Mouse (Mus musculus): ENCODE measurements around the gene Bmper. TPM values are rescaled to one million over a fixed set of nuclear protein-coding genes. Genes with fewer than 3 reads are reported as not detected.

Bmper gene
- total and polyA plus RNA-seq, 3 experiments, result 1.3 to 1.9 (median 1.4) TPM

- no peak overlapping the region for H3K27ac ChIP-seq (ENCODE audit: insufficient read depth, low read depth)
- TF ChIP-seq KAT2A (IDR thresholded peaks at IDR 0.05; ENCODE audit: insufficient replicate concordance, low read length), result no peak
- TF ChIP-seq ZNF384 (IDR thresholded peaks at IDR 0.05; ENCODE audit: low read depth, low read length), result no peak
- 0 out of 2 replicates have a peak, but pooled peaks have one; percentile 61 for TF ChIP-seq MAFK (IDR thresholded peaks at IDR 0.05; ENCODE audit: insufficient replicate concordance, low read length)
- TF ChIP-seq ELF1 (IDR thresholded peaks at IDR 0.05; ENCODE audit: low read depth, low read length), result no peak
- no peak for TF ChIP-seq EP300 (IDR thresholded peaks at IDR 0.05; ENCODE audit: low read length)
- no peak for DNase-seq (ENCODE audit: extremely low read depth)
- H3K4me1 ChIP-seq (ENCODE audit: control insufficient read depth in 1 of 2, insufficient read depth in 2 of 2), result peaks cover 5 to 41% of the 10 kb centered on the region in 2 experiments; a peak in 3 of 4 replicates
- no peak overlapping the region for H3K4me2 ChIP-seq (ENCODE audit: insufficient read depth, low read depth, poor library complexity, severe bottlenecking)
- no peaks in the 10 kb centered on the region for H3K27me3 ChIP-seq (replicated peaks)
- H3K79me2 ChIP-seq (replicated peaks; ENCODE audit: control insufficient read depth, extremely low read depth, insufficient read depth, poor library complexity, severe bottlenecking), result no peaks in the 10 kb centered on the region
- H3K36me3 ChIP-seq (replicated peaks in 1 of 2; ENCODE audit: control insufficient read depth in 1 of 2, insufficient read depth in 1 of 2, low read length in 1 of 2), result no peaks in the 10 kb centered on the region
- H3K9ac ChIP-seq (ENCODE audit: insufficient read depth, low read depth), result no peak overlapping the region
- H3K9me3 ChIP-seq (replicated peaks; ENCODE audit: low read length), result no peaks in the 10 kb centered on the region
- dilution Hi-C loops (cut with MboI; ENCODE audit: extremely low pct_ligation_motif_present, extremely low pct_unique_long_range_greater_than_20kb, low sequenced_read_pairs), result no loop called here
- no peak overlapping the region for H3K4me3 ChIP-seq (replicated peaks in 1 of 3; ENCODE audit: low read depth in 2 of 3, low read length in 2 of 3, poor library complexity in 1 of 3)
- in situ Hi-C loops (cut with MboI; ENCODE audit: low pct_ligation_motif_present, low pct_unique_long_range_greater_than_20kb, low sequenced_read_pairs), result no loop called here
Measured at GRCm38 (mm10) chr9:23383837-23384236, 161.0 kb downstream of the Bmper start.

GRCm38 (mm10) chr9:23384880-23385279 lies 162.0 kb downstream of the Bmper start:
- Histone ChIP-seq H3K36me3 (replicated peaks in 1 of 2; ENCODE audit: control insufficient read depth in 1 of 2, insufficient read depth in 1 of 2, low read length in 1 of 2) (no peaks in the 10 kb centered on the region), H3K79me2 (replicated peaks; ENCODE audit: control insufficient read depth, extremely low read depth, insufficient read depth, poor library complexity, severe bottlenecking) (no peaks in the 10 kb centered on the region), H3K27me3 (replicated peaks) (no peaks in the 10 kb centered on the region), H3K4me2 (ENCODE audit: insufficient read depth, low read depth, poor library complexity, severe bottlenecking) (no peak overlapping the region), H3K4me3 (replicated peaks in 1 of 3; ENCODE audit: low read depth in 2 of 3, low read length in 2 of 3, poor library complexity in 1 of 3) (no peak overlapping the region), H3K9ac (ENCODE audit: insufficient read depth, low read depth) (no peak overlapping the region), H3K27ac (ENCODE audit: insufficient read depth, low read depth) (no peak overlapping the region), H3K9me3 (replicated peaks; ENCODE audit: low read length) (no peaks in the 10 kb centered on the region), H3K4me1 (ENCODE audit: control insufficient read depth in 1 of 2, insufficient read depth in 2 of 2) (peaks cover 5 to 30% of the 10 kb centered on the region in 2 experiments; a peak in 3 of 4 replicates)
- TF ChIP-seq MXI1 (IDR thresholded peaks at IDR 0.05; ENCODE audit: low read depth, low read length), result no peak
- TF ChIP-seq UBTF (IDR thresholded peaks at IDR 0.05; ENCODE audit: low read depth, low read length), result no peak
- TF ChIP-seq CHD2 (IDR thresholded peaks at IDR 0.05; ENCODE audit: low read length), result no peak
- no peak for TF ChIP-seq SIN3A (IDR thresholded peaks at IDR 0.05; ENCODE audit: low read length)
- TF ChIP-seq MEF2A (IDR thresholded peaks at IDR 0.05; ENCODE audit: borderline replicate concordance, low read depth, low read length), result no peak
- TF ChIP-seq ZC3H11A (IDR thresholded peaks at IDR 0.05; ENCODE audit: low read depth, low read length), result no peak
- no peak for TF ChIP-seq BHLHE40 (IDR thresholded peaks at IDR 0.05; ENCODE audit: low read depth, low read length)
- no peak for TF ChIP-seq CHD1 (IDR thresholded peaks at IDR 0.05; ENCODE audit: low read depth, low read length)
- TF ChIP-seq RCOR1 (conservative IDR thresholded peaks at IDR 0.05; ENCODE audit: low read depth, low read length), result no peak
- TF ChIP-seq HCFC1 (IDR thresholded peaks at IDR 0.05; ENCODE audit: low read depth, low read length), result no peak
- TF ChIP-seq CTCF (conservative IDR thresholded peaks at IDR 0.05 in 1 of 2, IDR thresholded peaks at IDR 0.05 in 1 of 2; ENCODE audit: low read depth in 2 of 2, low read length in 2 of 2), result no peak
- no peak for TF ChIP-seq USF1 (IDR thresholded peaks at IDR 0.05; ENCODE audit: low read depth, low read length)
- TF ChIP-seq KAT2A (IDR thresholded peaks at IDR 0.05; ENCODE audit: insufficient replicate concordance, low read length), result no peak
- TF ChIP-seq ZKSCAN1 (IDR thresholded peaks at IDR 0.05; ENCODE audit: borderline replicate concordance, low read depth, low read length), result no peak
- in situ Hi-C loops (cut with MboI; ENCODE audit: low pct_ligation_motif_present, low pct_unique_long_range_greater_than_20kb, low sequenced_read_pairs), result no loop called here
- dilution Hi-C loops (cut with MboI; ENCODE audit: extremely low pct_ligation_motif_present, extremely low pct_unique_long_range_greater_than_20kb, low sequenced_read_pairs), result no loop called here
- DNase-seq (ENCODE audit: extremely low read depth), result no peak
